Mouse (Mus musculus) embryonic facial prominence, embryonic 11.5 days (tissue): ENCODE results near the gene Resp18. TPM values are rescaled to one million over a fixed set of nuclear protein-coding genes. Genes with fewer than 3 reads are reported as not detected.

Source experiments
- ATAC-seq: fragments of 200-750 bp; cut with Nextera tagmentation; replicated peaks from 2 replicates; pipeline ENCODE4 v1.8.0; 2017; ENCODE audit warnings: low read depth; ENCODE audit not compliant: insufficient number of reproducible peaks, low FRiP score, low TSS enrichment
- DNase-seq: peaks from one replicate; pipeline ENCODE4 v3.0.0-alpha.2; 2015; ENCODE audit warnings: low spot score
- H3K27ac ChIP-seq: fragments of 300-500 bp; sonication (generic); replicated peaks from 2 replicates; pipeline ENCODE4 v1.5.1; 2014; ENCODE audit warnings: mild to moderate bottlenecking, low read depth, low read length, control low read depth
- H3K27me3 ChIP-seq: fragments of 300-500 bp; sonication (generic); 2 replicates; pipeline ENCODE4 v1.6.1; 2014; ENCODE audit warnings: mild to moderate bottlenecking, low read length, moderate library complexity, mixed read lengths; ENCODE audit not compliant: control insufficient read depth, insufficient read depth
- H3K36me3 ChIP-seq: fragments of 300-500 bp; sonication (generic); replicated peaks from 2 replicates; pipeline ENCODE4 v1.6.1; 2014; ENCODE audit warnings: low read depth, mild to moderate bottlenecking, low read length, moderate library complexity, mixed read lengths; ENCODE audit not compliant: control insufficient read depth, insufficient read depth
- H3K4me1 ChIP-seq: fragments of 300-500 bp; sonication (generic); 2 replicates; pipeline ENCODE4 v1.6.1; 2014; ENCODE audit warnings: low read length, mixed read lengths; ENCODE audit not compliant: control insufficient read depth, insufficient read depth
- H3K4me2 ChIP-seq: fragments of 300-500 bp; sonication (generic); 2 replicates; pipeline ENCODE4 v1.6.1; 2014; ENCODE audit warnings: low read depth, mild to moderate bottlenecking, control low read depth, low read length, moderate library complexity
- H3K4me3 ChIP-seq: fragments of 300-500 bp; sonication (generic); 2 replicates; pipeline ENCODE4 v1.5.1; 2014; ENCODE audit warnings: low read depth, low read length, control low read depth
- H3K9ac ChIP-seq: fragments of 300-500 bp; sonication (generic); replicated peaks from 2 replicates; pipeline ENCODE4 v1.6.1; 2014; ENCODE audit warnings: mild to moderate bottlenecking, control low read depth, low read length
- H3K9me3 ChIP-seq: fragments of 300-500 bp; sonication (generic); replicated peaks from 2 replicates; pipeline ENCODE4 v1.6.1; 2016; ENCODE audit warnings: mild to moderate bottlenecking, low read length, inconsistent platforms, mixed read lengths; ENCODE audit not compliant: control insufficient read depth
- WGBS: fragments of 180-500 bp; shearing (Covaris S2); extraction: QIAGEN DNeasy Blood & Tissue Kit; methylation state at CpG from one replicate; pipeline ENCODE4 v1.1.7; 2014; 5-methylcytosine and 5-hydroxymethylcytosine counted together
- polyA plus RNA-seq: library from polyadenylated mRNA; unstranded; fragments of >200 nt; fragmentation: Nextera tagmentation; extraction: Ambion mirVana; gene quantifications from 2 replicates; pipeline ENCODE4 v1.2.1, GENCODE M21; 2014

The Resp18 gene
- polyA plus RNA-seq, 1 experiment from 2014 or later = 4.9 TPM

DNA sequence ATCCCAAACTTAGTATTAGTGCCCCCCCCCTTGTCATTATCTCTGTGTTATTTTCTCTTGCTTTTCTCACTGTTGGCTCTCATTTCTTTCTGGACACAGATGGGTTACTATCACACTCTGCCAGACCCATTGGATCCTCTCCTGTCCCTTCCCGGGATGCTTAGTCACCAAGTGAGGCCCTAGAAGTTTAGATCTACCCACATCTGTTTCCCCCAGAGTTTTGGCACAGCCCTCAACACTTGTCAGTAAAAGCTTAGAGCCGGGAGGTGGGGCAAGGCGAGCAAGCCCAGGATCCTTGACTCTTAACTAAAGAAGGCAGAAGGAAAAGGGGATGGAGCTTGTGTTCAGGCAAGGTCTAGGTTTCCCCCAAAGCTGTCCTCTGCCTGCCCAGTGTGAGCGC is 49.1 kb downstream of the Resp18 start:
- WGBS = 73% methylated on average over 4 of the region's 4 CpGs
- H3K4me3 ChIP-seq = no peak overlapping the region

GRCm38 (mm10) chr1:75227653-75228052 is 50.6 kb downstream of the Resp18 start:
- no peak overlapping the region for H3K9ac ChIP-seq
- no peaks in the 10 kb centered on the region for H3K4me1 ChIP-seq
- no peak overlapping the region for H3K27ac ChIP-seq
- no peak for ATAC-seq
- WGBS = 80% methylated on average over 1 of the region's 1 CpGs
- no peak for DNase-seq
- H3K4me2 ChIP-seq = no peak overlapping the region
- H3K27me3 ChIP-seq = no peaks in the 10 kb centered on the region
- no peaks in the 10 kb centered on the region for H3K36me3 ChIP-seq
- H3K9me3 ChIP-seq = no peaks in the 10 kb centered on the region
- no peak overlapping the region for H3K4me3 ChIP-seq

More for the DNA sequence above, 49.1 kb downstream of the Resp18 start:
- ATAC-seq (no peak), DNase-seq (no peak)
- no peaks in the 10 kb centered on the region for H3K4me1 ChIP-seq
- no peak overlapping the region for H3K9ac ChIP-seq
- H3K27ac ChIP-seq = no peak overlapping the region
- H3K9me3 ChIP-seq = no peaks in the 10 kb centered on the region
- H3K4me2 ChIP-seq = no peak overlapping the region
- H3K36me3 ChIP-seq = no peaks in the 10 kb centered on the region
- no peaks in the 10 kb centered on the region for H3K27me3 ChIP-seq

DNA sequence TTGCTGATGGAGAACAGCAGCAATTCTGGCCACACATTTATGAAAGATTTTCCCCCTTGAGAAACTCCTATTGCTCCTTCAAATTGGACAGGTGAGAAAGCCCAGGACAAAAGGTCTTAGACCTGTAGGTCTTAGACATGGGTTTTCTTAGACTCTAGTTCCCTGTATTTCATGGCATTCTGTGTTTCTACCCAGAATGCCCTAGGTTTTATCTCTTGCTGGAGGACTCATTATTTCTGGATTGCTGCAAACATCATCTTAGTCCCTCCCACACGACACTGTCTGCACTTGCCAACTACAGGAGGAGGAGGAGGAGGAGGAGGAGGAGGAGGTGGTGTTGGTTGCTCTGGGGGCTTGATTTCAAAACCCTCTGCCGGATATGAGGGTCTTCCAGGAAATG is 52.1 kb downstream of the Resp18 start:
- Histone ChIP-seq H3K4me3 (no peak overlapping the region), H3K27me3 (no peaks in the 10 kb centered on the region), H3K9me3 (no peaks in the 10 kb centered on the region), H3K4me2 (no peak overlapping the region), H3K4me1 (no peaks in the 10 kb centered on the region), H3K27ac (no peak overlapping the region), H3K9ac (no peak overlapping the region), H3K36me3 (no peaks in the 10 kb centered on the region)
- ATAC-seq (no peak), DNase-seq (no peak)
- WGBS = 73% methylated on average over 2 of the region's 2 CpGs

GRCm38 (mm10) chr1:75225473-75225872 is 52.7 kb downstream of the Resp18 start:
- DNase-seq (no peak), ATAC-seq (no peak)
- no peaks in the 10 kb centered on the region for H3K9me3 ChIP-seq
- H3K4me3 ChIP-seq = no peak overlapping the region
- 72% methylated on average over 3 of the region's 3 CpGs for WGBS
- H3K27me3 ChIP-seq = peaks cover 4% of the 10 kb centered on the region
- no peak overlapping the region for H3K9ac ChIP-seq
- no peak overlapping the region for H3K27ac ChIP-seq
- no peaks in the 10 kb centered on the region for H3K36me3 ChIP-seq
- H3K4me2 ChIP-seq = no peak overlapping the region
- H3K4me1 ChIP-seq = no peaks in the 10 kb centered on the region

GRCm38 (mm10) chr1:75223532-75223931 is 54.7 kb downstream of the Resp18 start:
- peaks cover 21% of the 10 kb centered on the region for H3K27me3 ChIP-seq
- H3K4me1 ChIP-seq = peaks cover 3% of the 10 kb centered on the region
- DNase-seq (no peak), ATAC-seq (no peak)
- H3K4me2 ChIP-seq = no peak overlapping the region
- WGBS = 69% methylated on average over 6 of the region's 6 CpGs
- no peak overlapping the region for H3K9ac ChIP-seq
- no peak overlapping the region for H3K4me3 ChIP-seq
- H3K9me3 ChIP-seq = no peaks in the 10 kb centered on the region
- H3K27ac ChIP-seq = no peak overlapping the region
- no peaks in the 10 kb centered on the region for H3K36me3 ChIP-seq

DNA sequence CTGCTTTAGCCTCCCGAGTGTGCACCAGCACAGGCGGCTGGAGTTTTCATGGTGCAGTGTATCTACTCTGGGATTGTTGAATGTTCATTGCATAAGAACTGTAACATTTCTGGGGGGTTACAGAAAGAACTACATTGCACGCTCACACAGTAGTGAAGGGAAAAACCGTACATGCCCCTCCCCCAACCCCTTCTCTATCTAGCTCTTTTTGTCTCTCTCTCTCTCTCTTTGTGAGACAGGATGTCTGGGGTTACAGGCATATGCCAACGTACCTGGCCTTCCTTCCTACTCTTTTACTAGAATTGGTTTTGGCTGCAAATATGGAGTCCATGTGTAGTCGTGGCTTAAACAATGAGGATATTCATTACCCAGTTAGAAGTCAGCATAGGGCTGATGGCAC is 55.3 kb downstream of the Resp18 start:
- no peak for ATAC-seq
- no peak for DNase-seq
- Histone ChIP-seq H3K27ac (no peak overlapping the region), H3K4me3 (no peak overlapping the region), H3K36me3 (no peaks in the 10 kb centered on the region), H3K9ac (no peak overlapping the region), H3K9me3 (no peaks in the 10 kb centered on the region), H3K4me1 (peaks cover 3% of the 10 kb centered on the region), H3K27me3 (peaks cover 27% of the 10 kb centered on the region), H3K4me2 (no peak overlapping the region)
- 81% methylated on average over 6 of the region's 6 CpGs for WGBS

Other genes with a start within 250 kb of the Resp18 start
- gene Nhej1, start 153.2 kb downstream of the Resp18 start, polyA plus RNA-seq = 12.0 and 12.5 TPM in 2 replicates
- 0.10 and 0.18 TPM in 2 replicates for gene Slc23a3, start 144.5 kb downstream of the Resp18 start, polyA plus RNA-seq
- gene Cnppd1, start 135.7 kb downstream of the Resp18 start, polyA plus RNA-seq = 33.8 and 37.2 TPM in 2 replicates
- 27.7 and 38.0 TPM in 2 replicates for gene Retreg2, start 135.6 kb downstream of the Resp18 start, polyA plus RNA-seq
- gene Zfand2b, start 109.8 kb downstream of the Resp18 start, polyA plus RNA-seq = 33.9 and 36.0 TPM in 2 replicates
- gene Abcb6, start 98.0 kb downstream of the Resp18 start, polyA plus RNA-seq = 24.4 and 24.9 TPM in 2 replicates
- gene Ankzf1, start 86.3 kb downstream of the Resp18 start, polyA plus RNA-seq = 16.8 TPM in 2 replicates
- 12.9 and 17.1 TPM in 2 replicates for gene Atg9a, start 86.2 kb downstream of the Resp18 start, polyA plus RNA-seq
- gene Glb1l, start 67.6 kb downstream of the Resp18 start, polyA plus RNA-seq = 14.1 and 15.0 TPM in 2 replicates
- gene Stk16, start 67.6 kb downstream of the Resp18 start, polyA plus RNA-seq = 117 and 123 TPM in 2 replicates
- gene Tuba4a, start 58.5 kb downstream of the Resp18 start, polyA plus RNA-seq = 17.3 and 18.9 TPM in 2 replicates
- gene A630095N17Rik, start 46.3 kb downstream of the Resp18 start, polyA plus RNA-seq = not detected in 2 replicates
- 13.8 and 17.2 TPM in 2 replicates for gene Dnajb2, start 42.0 kb downstream of the Resp18 start, polyA plus RNA-seq
- 1.4 and 1.5 TPM in 2 replicates for gene Ptprn, start 13.9 kb downstream of the Resp18 start, polyA plus RNA-seq
- 123 and 146 TPM in 2 replicates for gene Dnpep, start 39.6 kb upstream of the Resp18 start, polyA plus RNA-seq
- 6.9 and 9.9 TPM in 2 replicates for gene Des, start 81.9 kb upstream of the Resp18 start, polyA plus RNA-seq
- 16.7 and 19.9 TPM in 2 replicates for gene Speg, start 96.9 kb upstream of the Resp18 start, polyA plus RNA-seq
- 36.9 and 38.4 TPM in 2 replicates for gene Gmppa, start 157.5 kb upstream of the Resp18 start, polyA plus RNA-seq
- gene Asic4, start 172.0 kb upstream of the Resp18 start, polyA plus RNA-seq = 0.29 and 1.1 TPM in 2 replicates
- 14.6 and 15.3 TPM in 2 replicates for gene Chpf, start 200.9 kb upstream of the Resp18 start, polyA plus RNA-seq
- gene Tmem198, start 201.1 kb upstream of the Resp18 start, polyA plus RNA-seq = 0.98 and 1.6 TPM in 2 replicates
- 52.4 and 54.2 TPM in 2 replicates for gene Obsl1, start 228.0 kb upstream of the Resp18 start, polyA plus RNA-seq
- 1.5 and 1.9 TPM in 2 replicates for gene Inha, start 228.7 kb upstream of the Resp18 start, polyA plus RNA-seq
- 11.4 and 14.2 TPM in 2 replicates for gene Stk11ip, start 243.1 kb upstream of the Resp18 start, polyA plus RNA-seq